Mouse (Mus musculus): ENCODE measurements around the gene Gucy2c.

Gene Gucy2c

DNA sequence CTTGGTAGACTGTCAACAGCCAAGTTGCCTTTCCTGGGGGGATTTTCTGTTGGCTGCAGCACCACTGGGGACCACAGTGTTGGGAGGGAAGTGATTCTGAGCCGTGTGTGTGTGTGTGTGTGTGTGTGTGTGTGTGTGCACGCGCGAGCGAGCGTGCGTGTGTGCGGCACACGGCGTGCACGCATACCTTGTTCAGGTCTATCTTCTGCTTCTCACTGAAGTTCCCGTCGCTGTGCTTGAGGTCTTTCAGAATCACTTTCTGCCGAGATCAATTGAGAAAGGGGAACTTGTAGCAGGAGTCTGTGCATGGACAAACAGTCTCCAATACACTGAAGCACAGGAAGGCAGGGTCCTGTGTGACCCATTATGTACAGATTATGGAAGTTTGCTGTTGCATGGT, 53.4 kb downstream of the Gucy2c start:
- no peak for DNase-seq (ENCODE audit: low spot score)

DNA sequence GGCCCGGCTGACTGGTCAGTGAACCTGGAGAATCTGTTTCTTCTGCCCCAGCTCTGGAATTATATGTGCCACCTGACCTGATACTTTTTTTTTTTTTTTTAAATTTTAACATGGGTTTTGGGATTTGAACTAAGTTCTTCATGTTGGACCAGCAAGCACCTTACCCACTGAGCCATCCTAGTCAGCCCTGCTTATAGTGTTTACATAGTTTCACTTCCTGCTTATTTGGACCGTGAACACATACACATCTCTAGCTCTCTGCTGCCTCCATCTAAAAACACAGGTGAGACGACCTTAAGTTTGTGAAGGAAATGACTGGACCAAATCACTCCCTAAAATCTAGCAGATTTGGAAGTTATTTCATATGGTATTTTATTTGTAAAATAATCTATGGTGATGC, 58.4 kb downstream of the Gucy2c start:
- no peak for DNase-seq (ENCODE audit: low spot score)

DNA sequence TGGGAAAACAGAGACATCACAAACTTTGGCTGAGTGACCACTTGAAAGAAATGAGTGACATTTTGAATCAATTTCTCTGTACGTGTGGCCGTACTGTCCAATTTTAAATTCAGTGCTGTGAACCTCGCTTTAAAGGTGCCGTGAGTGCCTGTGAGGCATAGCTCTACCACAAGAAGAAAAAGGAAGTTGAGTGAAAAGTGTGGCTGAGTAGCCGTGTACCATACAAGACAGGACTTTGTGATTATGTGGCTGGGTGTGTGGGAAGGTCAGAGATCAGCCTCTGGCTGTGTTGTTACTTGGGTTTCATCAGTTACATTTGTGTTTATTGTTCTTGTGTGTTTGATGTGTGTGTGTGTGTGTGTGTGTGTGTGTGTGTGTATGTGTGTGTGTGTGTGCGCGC, 59.0 kb downstream of the Gucy2c start:
- DNase-seq (ENCODE audit: low spot score) = no peak

GRCm38 (mm10) chr6:136721925-136722324, 59.6 kb downstream of the Gucy2c start:
- DNase-seq (ENCODE audit: low spot score) = peak; percentile 47

DNA sequence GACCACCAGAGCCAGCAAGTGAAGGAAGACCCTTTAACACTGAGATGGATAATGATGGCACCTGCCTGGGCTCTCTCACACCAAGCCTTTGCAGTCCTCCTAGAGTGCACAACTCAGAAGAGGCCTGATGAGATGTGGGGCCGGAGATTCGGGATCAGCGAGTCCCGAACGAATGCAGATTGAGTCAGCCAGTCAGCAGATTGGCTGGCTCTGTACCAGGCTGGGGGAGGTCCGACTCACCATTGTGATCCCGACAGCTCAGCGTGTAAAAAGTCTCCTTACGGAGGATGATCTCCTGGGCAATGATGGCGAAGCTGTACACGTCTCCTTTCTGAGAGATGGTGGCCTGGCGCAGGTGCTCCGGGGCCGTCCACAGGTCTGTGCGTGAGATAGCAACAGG, 61.1 kb downstream of the Gucy2c start:
- DNase-seq (ENCODE audit: low spot score) = peak; percentile 7

- DNase-seq (ENCODE audit: low spot score) = no peak
Measured at GRCm38 (mm10) chr6:136715881-136716431, 65.6 kb downstream of the Gucy2c start.

DNA sequence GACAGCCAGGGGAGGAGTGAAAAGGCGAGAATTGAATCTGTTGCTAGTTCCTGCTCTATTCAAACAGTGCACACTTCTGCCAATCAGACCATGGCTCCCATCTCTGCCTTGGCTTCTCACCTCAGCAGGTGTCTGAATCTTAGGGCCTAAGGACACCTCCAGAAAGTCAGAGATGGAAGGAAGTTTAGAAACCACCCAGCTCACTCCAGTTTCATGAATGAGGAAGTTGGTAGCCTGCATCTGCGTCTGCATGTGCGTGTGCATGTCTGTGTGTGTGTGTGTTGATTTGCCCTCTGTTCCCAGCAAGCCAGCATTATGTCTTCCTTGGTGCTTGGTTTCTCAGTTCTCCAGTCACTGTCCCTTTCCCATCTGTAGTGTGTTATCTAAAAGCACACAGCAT, 67.5 kb downstream of the Gucy2c start:
- no peak for DNase-seq (ENCODE audit: low spot score)

GRCm38 (mm10) chr6:136710408-136710807, 71.2 kb downstream of the Gucy2c start:
- DNase-seq (ENCODE audit: low spot score) = no peak

- no peak for DNase-seq (ENCODE audit: low spot score)
Measured at GRCm38 (mm10) chr6:136708597-136708996, 73.0 kb downstream of the Gucy2c start.

- DNase-seq (ENCODE audit: low spot score) = no peak
Measured at GRCm38 (mm10) chr6:136701878-136702277, 79.7 kb downstream of the Gucy2c start.

GRCm38 (mm10) chr6:136701185-136701584, 80.4 kb downstream of the Gucy2c start:
- no peak for DNase-seq (ENCODE audit: low spot score)

DNA sequence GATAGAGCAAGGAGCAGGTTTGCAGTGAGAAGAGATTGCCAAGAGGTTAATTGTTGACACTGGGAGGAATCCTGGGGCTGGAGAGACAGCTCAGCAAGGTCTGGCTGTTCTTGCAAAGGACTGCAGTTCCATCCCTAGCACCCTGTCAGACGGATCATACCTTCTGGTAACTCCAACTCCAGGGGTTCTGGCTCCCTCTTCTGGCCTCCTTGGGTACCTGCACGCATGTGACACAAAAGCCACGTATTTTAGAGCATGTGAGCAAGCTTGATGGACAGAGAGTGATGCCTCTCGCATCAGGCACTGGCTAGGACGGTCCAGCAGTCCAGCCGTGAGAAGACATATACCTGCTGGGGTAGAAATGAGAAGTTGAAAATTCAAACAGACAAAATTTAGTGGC, 90.3 kb downstream of the Gucy2c start:
- no peak for DNase-seq (ENCODE audit: low spot score)

DNA sequence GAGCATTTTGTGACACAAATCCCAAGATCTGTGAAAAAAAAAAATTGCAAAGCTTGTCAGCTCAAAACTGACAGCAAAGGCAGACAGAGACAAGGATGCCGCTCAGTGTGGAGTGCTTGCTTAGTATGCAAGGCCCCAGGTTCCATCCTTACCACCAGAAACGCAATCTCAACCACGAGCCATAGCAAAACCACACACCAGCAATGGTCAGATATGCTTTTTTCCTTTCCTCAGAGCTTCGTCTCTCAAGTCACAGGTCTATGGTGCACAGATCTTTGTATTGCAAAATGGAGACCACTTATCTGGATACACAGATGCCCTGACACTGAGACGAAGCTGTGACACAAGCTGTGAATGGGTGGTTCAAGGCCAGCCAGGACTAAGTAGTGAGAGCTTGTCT, 91.0 kb downstream of the Gucy2c start:
- no peak for DNase-seq (ENCODE audit: low spot score)

DNA sequence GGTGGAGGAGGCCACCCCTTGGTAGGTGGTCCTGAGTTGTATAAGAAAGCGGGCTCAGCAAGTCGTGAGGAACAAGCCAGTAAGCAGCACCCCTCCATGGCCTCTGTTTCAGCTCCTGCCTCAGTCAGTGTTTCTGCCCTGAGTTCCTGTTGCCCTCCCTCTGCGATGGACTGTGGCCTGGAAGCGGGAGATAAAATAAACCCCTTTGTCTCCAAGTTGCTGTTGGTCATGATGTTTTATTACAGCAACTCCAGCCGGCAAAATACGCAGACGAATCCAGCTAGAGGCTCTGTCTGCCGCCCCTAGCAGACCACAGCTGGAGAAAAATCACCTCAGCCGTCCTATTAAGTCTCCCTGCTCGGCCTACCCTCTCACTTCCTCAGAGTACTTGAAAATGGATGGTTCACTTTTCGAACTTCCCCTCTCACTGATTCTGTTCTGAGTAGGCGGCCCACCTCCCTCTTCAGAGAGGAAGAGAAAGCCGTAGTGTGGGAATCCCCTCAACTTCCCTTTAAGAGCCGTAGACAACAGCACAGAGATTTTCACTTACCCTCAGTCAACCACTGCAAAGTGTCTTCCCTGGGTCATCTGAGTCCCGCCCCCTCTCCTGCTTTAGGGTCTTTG, 91.7 kb downstream of the Gucy2c start:
- DNase-seq (ENCODE audit: low spot score) = peak; percentile 13

DNA sequence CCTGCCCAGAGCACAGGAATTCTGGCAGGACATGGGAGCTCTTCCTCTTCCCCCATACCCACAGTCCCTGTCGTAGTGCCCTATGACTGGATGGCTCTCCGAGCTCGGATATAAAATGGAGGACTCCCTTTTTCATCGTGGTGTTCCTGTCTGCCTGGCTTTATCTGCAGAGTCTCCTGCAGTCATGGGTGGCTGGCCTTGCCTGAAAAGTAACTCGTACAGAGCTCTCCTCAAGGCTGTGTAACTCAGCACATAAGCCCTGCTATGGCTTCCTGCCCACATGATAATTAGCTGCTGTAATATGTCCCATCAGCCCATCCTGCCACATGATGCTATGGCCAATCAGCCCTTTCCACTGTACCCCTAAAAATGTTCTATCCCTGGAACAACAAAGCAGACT, 96.1 kb downstream of the Gucy2c start:
- DNase-seq (ENCODE audit: low spot score) = no peak

DNA sequence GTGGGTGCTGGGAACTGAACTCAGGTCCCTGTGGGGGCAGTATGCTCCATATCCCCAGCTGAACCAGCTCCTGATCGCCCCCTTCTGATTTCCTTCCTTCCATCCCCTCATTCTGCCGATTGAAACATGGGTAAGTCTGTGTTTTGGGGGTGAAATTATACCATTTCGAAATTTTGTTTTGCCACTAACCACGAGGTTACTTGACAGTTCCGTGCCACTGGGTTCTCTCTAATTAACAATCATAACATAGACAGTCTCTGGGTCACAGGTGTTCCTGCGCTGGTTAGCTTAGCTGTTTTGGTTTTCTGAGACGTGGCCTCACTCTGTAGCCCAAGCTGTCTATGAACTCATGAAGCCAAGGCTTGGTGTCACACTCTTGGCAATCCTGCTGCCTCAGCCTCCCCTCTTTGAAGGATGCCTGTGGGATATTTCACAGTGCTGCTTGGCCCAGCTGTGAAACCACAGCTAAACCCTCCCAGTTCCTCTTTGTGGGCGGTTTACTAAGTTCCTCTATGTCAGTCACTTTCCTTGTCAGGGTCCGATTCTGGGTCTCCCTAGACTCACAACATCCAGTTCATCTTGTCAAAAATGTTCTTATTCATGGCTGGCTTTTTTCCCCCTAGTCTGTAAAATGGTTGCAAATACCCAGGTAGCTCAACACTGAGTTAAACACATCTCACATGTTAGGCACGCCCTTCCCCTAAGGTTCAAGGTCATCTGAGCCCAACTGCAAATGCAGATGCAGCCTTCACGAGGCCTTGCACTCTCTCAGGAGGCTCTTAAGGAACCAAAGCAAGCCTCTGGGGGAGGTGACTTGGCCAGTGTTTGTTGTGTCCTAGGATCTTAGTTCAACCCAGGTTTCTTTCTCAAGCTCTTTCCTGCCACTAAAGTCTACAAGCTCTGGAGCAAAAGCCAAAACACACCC, 97.9 kb downstream of the Gucy2c start:
- no peak for DNase-seq (ENCODE audit: low spot score)

DNA sequence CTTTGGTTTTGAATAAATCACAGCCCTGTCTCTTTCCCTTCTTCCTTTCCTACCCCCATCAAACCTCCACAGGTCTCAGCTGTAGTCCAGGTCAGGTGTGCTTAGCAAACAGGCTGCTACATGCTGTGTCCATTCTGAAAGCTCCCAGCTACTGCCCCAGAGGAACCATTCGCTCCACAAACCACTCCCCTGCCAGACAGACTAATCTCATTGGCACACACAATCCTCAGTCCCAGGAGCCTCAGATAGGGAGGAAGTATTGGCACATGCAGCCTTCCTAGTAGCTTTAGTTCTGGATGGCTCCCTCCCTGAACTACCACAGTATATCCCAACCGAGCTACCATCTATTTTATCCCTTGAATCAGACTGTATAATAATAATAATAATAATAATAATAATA, 102.2 kb downstream of the Gucy2c start:
- no peak for DNase-seq (ENCODE audit: low spot score)

GRCm38 (mm10) chr6:136674935-136675334, 106.6 kb downstream of the Gucy2c start:
- DNase-seq (ENCODE audit: low spot score) = no peak

DNA sequence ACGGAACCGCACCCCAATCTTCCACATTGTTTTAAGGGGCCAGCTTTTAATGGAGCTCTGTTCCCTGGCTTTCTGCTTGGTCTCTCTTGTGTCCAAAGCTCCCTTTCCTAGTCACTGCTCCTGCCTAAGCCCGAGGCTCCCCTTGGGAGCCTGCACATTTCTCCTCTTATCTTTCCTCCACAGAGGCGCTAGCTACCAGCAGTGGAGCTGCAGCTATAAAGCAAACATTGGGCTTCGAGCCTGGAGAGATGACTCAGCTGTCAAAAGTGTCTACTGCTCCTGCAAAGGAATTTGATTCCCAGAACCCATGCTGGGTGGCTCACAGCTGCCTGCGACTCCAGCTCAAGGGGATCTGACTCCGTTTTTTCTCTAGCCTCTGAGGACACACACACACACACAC, 109.1 kb downstream of the Gucy2c start:
- DNase-seq (ENCODE audit: low spot score) = peak; percentile 53

- no peak for DNase-seq (ENCODE audit: low spot score)
Measured at GRCm38 (mm10) chr6:136669274-136669673, 112.3 kb downstream of the Gucy2c start.

GRCm38 (mm10) chr6:136668266-136668986, 113.1 kb downstream of the Gucy2c start:
- DNase-seq (ENCODE audit: low spot score) = no peak

DNA sequence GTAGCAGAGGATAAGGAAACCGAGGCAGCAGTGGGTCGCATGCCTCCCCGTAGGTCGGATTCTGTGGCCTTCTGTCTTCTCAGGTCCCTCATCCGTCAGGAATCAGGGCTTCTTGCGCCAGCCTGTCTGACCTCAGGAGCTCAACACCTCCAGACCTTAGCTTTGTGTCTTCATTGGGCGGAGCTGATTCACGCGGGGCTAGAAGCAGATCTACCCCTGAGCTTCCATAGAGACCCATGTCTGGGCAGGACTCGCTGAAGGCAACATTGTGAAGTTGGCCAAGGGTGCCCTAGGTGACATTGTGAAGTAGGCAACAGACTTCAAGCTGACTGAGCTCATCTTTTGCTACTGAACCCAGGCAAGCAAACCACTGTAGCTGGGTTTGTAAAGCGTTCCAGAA, 119.5 kb downstream of the Gucy2c start:
- no peak for DNase-seq (ENCODE audit: low spot score)

GRCm38 (mm10) chr6:136661706-136662016, 119.9 kb downstream of the Gucy2c start, which contains the start of gene Plbd1:
Gene Plbd1, minus strand, starts transcription at chr6:136661928.
- DNase-seq (ENCODE audit: low spot score) = no peak

Measured in layer of hippocampus, adult 11-12 months (tissue).